Mouse (Mus musculus): ENCODE results near the gene Adgrg3. TPM values are rescaled to one million over a fixed set of nuclear protein-coding genes. Genes with fewer than 3 reads are reported as not detected.
"Not testable (repeated sequence)": the region's sequence is repeated elsewhere in the genome, so short reads cannot be mapped to it uniquely, and the experiment has no call there.

Adgrg3 gene
- polyA plus RNA-seq, 1 experiment = 3.0 TPM

GRCm38 (mm10) chr8:95001655-95002054, 15.8 kb upstream of the Adgrg3 start:
- TF ChIP-seq POLR2A (IDR thresholded peaks at IDR 0.05; ENCODE audit: borderline replicate concordance, extremely low read depth, insufficient read depth, insufficient read length, poor library complexity, severe bottlenecking) = no peak
- TF ChIP-seq CTCF (IDR thresholded peaks at IDR 0.05; ENCODE audit: borderline replicate concordance, extremely low read depth, insufficient read depth, insufficient read length) = peak; percentile 95
- peak; percentile 91 for DNase-seq (ENCODE audit: low read depth)

- TF ChIP-seq CTCF (IDR thresholded peaks at IDR 0.05; ENCODE audit: borderline replicate concordance, extremely low read depth, insufficient read depth, insufficient read length) = no peak
- no peak for TF ChIP-seq POLR2A (IDR thresholded peaks at IDR 0.05; ENCODE audit: borderline replicate concordance, extremely low read depth, insufficient read depth, insufficient read length, poor library complexity, severe bottlenecking)
- DNase-seq (ENCODE audit: low read depth) = no peak
Measured at GRCm38 (mm10) chr8:95002089-95002655, 15.3 kb upstream of the Adgrg3 start.

- DNase-seq (ENCODE audit: low read depth) = no peak
- no peak for TF ChIP-seq CTCF (IDR thresholded peaks at IDR 0.05; ENCODE audit: borderline replicate concordance, extremely low read depth, insufficient read depth, insufficient read length)
Measured at GRCm38 (mm10) chr8:95012442-95012919, 5.0 kb upstream of the Adgrg3 start.

- no peak for TF ChIP-seq POLR2A (IDR thresholded peaks at IDR 0.05; ENCODE audit: borderline replicate concordance, extremely low read depth, insufficient read depth, insufficient read length, poor library complexity, severe bottlenecking)
- TF ChIP-seq CTCF (IDR thresholded peaks at IDR 0.05; ENCODE audit: borderline replicate concordance, extremely low read depth, insufficient read depth, insufficient read length) = no peak
- no peak for DNase-seq (ENCODE audit: low read depth)
Measured at GRCm38 (mm10) chr8:95015866-95016265, 1.6 kb upstream of the Adgrg3 start.

- TF ChIP-seq CTCF (IDR thresholded peaks at IDR 0.05; ENCODE audit: borderline replicate concordance, extremely low read depth, insufficient read depth, insufficient read length) = no peak
- TF ChIP-seq POLR2A (IDR thresholded peaks at IDR 0.05; ENCODE audit: borderline replicate concordance, extremely low read depth, insufficient read depth, insufficient read length, poor library complexity, severe bottlenecking) = no peak
- DNase-seq (ENCODE audit: low read depth) = no peak
Measured at GRCm38 (mm10) chr8:95016684-95017083, 808 bp upstream of the Adgrg3 start.

GRCm38 (mm10) chr8:95017969-95018635, 610 bp downstream of the Adgrg3 start:
- TF ChIP-seq POLR2A (IDR thresholded peaks at IDR 0.05; ENCODE audit: borderline replicate concordance, extremely low read depth, insufficient read depth, insufficient read length, poor library complexity, severe bottlenecking) (no peak), CTCF (IDR thresholded peaks at IDR 0.05; ENCODE audit: borderline replicate concordance, extremely low read depth, insufficient read depth, insufficient read length) (no peak)
- DNase-seq (ENCODE audit: low read depth) = no peak

GRCm38 (mm10) chr8:95020293-95020777, 2.8 kb downstream of the Adgrg3 start:
- no peak for TF ChIP-seq CTCF (IDR thresholded peaks at IDR 0.05; ENCODE audit: borderline replicate concordance, extremely low read depth, insufficient read depth, insufficient read length)
- TF ChIP-seq POLR2A (IDR thresholded peaks at IDR 0.05; ENCODE audit: borderline replicate concordance, extremely low read depth, insufficient read depth, insufficient read length, poor library complexity, severe bottlenecking) = no peak
- no peak for DNase-seq (ENCODE audit: low read depth)

GRCm38 (mm10) chr8:95020821-95021220, 3.3 kb downstream of the Adgrg3 start:
- TF ChIP-seq CTCF (IDR thresholded peaks at IDR 0.05; ENCODE audit: borderline replicate concordance, extremely low read depth, insufficient read depth, insufficient read length) = no peak
- no peak for TF ChIP-seq POLR2A (IDR thresholded peaks at IDR 0.05; ENCODE audit: borderline replicate concordance, extremely low read depth, insufficient read depth, insufficient read length, poor library complexity, severe bottlenecking)
- DNase-seq (ENCODE audit: low read depth) = no peak

GRCm38 (mm10) chr8:95023201-95023600, 5.7 kb downstream of the Adgrg3 start:
- DNase-seq (ENCODE audit: low read depth) = no peak
- no peak for TF ChIP-seq CTCF (IDR thresholded peaks at IDR 0.05; ENCODE audit: borderline replicate concordance, extremely low read depth, insufficient read depth, insufficient read length)
- TF ChIP-seq POLR2A (IDR thresholded peaks at IDR 0.05; ENCODE audit: borderline replicate concordance, extremely low read depth, insufficient read depth, insufficient read length, poor library complexity, severe bottlenecking) = no peak

GRCm38 (mm10) chr8:95024387-95024786, 6.9 kb downstream of the Adgrg3 start:
- no peak for DNase-seq (ENCODE audit: low read depth)
- no peak for TF ChIP-seq CTCF (IDR thresholded peaks at IDR 0.05; ENCODE audit: borderline replicate concordance, extremely low read depth, insufficient read depth, insufficient read length)

GRCm38 (mm10) chr8:95025421-95025820, 7.9 kb downstream of the Adgrg3 start:
- no peak for DNase-seq (ENCODE audit: low read depth)
- TF ChIP-seq POLR2A (IDR thresholded peaks at IDR 0.05; ENCODE audit: borderline replicate concordance, extremely low read depth, insufficient read depth, insufficient read length, poor library complexity, severe bottlenecking) (no peak), CTCF (IDR thresholded peaks at IDR 0.05; ENCODE audit: borderline replicate concordance, extremely low read depth, insufficient read depth, insufficient read length) (peak; percentile 59; the same call in 1 of the 2 replicates)

GRCm38 (mm10) chr8:95028391-95028790, 10.9 kb downstream of the Adgrg3 start:
- DNase-seq (ENCODE audit: low read depth) = not testable (repeated sequence)
